Mouse (Mus musculus) heart, postnatal 0 days (tissue): ENCODE results near the gene March8.

ENCODE experiments used
- CTCF ChIP-seq: IDR thresholded peaks from 2 replicates; pipeline ENCODE4 v1.5.1; 2016; ENCODE audit warnings: antibody characterized with exemption, control low read depth, low read depth
- EP300 ChIP-seq: IDR thresholded peaks from 2 replicates; pipeline ENCODE4 v1.6.1; 2016; ENCODE audit warnings: antibody characterized with exemption, low read depth

GRCm38 (mm10) chr6:116397621-116398020 lies 59.8 kb downstream of the March8 start:
- TF ChIP-seq EP300 (no peak), CTCF (no peak)
